Mouse (Mus musculus) heart, postnatal 0 days (tissue): ENCODE measurements around the gene Rnf151.

ENCODE experiments used
- CTCF ChIP-seq: IDR thresholded peaks from 2 replicates; pipeline ENCODE4 v1.5.1; 2016; ENCODE audit warnings: antibody characterized with exemption, control low read depth, low read depth
- EP300 ChIP-seq: IDR thresholded peaks from 2 replicates; pipeline ENCODE4 v1.6.1; 2016; ENCODE audit warnings: antibody characterized with exemption, low read depth

GRCm38 (mm10) chr17:24699473-24699872, 18.4 kb downstream of the Rnf151 start:
- TF ChIP-seq CTCF = no peak
- no peak for TF ChIP-seq EP300
